19 mouse cellular contexts compared by ENCODE assay signal in the genomic region with DNA sequence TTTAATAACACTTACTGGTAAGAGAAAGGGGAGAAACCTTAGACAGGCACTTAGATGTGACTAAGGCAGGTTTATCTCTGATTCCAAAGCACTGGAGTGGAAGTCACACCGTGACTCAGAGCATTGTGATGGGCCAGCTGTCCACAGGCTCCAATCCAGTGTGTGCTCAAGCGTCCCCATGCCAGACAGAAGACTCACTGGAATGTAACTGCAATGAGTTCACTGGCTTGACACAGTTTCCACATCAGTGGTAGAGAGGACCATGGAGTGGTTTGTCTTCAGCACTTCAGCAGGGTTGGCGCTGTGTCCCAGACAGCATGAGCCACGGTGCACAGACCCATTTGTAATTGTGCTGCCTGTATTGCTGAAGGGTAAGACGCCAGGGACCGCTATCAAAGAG. TPM values are rescaled to one million over a fixed set of nuclear protein-coding genes. Genes with fewer than 3 reads are reported as not detected.
DNase-seq lines count a peak whose midpoint lies in the region; ATAC-seq and TF ChIP-seq lines count a peak whose summit lies in the region.
"Had no signal": no experiment of that assay in that cellular context is flagged by ENCODE, and none has a peak within 500 bp of the region (broad histone marks: within the 10 kb centered on the region; RNA-seq: fewer than 3 reads in every experiment).

No protein-coding gene starts in this region.

- H3K9ac ChIP-seq in heart, embryonic 13.5 days: no peak overlapping the region
- H3K9ac ChIP-seq in midbrain, postnatal 0 days (replicated peaks; ENCODE audit: low read length, poor library complexity, severe bottlenecking): no peak overlapping the region
- H3K9ac ChIP-seq in midbrain, embryonic 11.5 days (ENCODE audit: low read length): no peak overlapping the region
- H3K9ac ChIP-seq: lung, embryonic 14.5 days had no signal

- H3K27ac ChIP-seq in heart, embryonic 13.5 days (replicated peaks): peak overlapping the region; percentile 46
- H3K27ac ChIP-seq in midbrain, postnatal 0 days (ENCODE audit: low read depth, low read length): no peak overlapping the region
- H3K27ac ChIP-seq in midbrain, embryonic 11.5 days (ENCODE audit: low read depth, low read length): no peak overlapping the region
- H3K27ac ChIP-seq: left cerebral cortex, adult 2 months had no signal

- H3K36me3 ChIP-seq in heart, embryonic 13.5 days: no peaks in the 10 kb centered on the region
- no peaks in the 10 kb centered on the region for H3K36me3 ChIP-seq in midbrain, postnatal 0 days (ENCODE audit: insufficient read depth, low read length)
- H3K36me3 ChIP-seq in midbrain, embryonic 11.5 days (ENCODE audit: control insufficient read depth, insufficient read depth, low read length): no peaks in the 10 kb centered on the region

- intact Hi-C loops in heart, postnatal 10 days (cut with DNase I): no loop called here

- no peak for TF ChIP-seq CTCF in midbrain, postnatal 0 days (IDR thresholded peaks at IDR 0.05)

- no peak for ATAC-seq in heart, embryonic 13.5 days (ENCODE audit: extremely low read depth, insufficient number of reproducible peaks, low FRiP score, low TSS enrichment)
- no peak for ATAC-seq in midbrain, postnatal 0 days (ENCODE audit: low FRiP score)
- ATAC-seq in midbrain, embryonic 11.5 days (ENCODE audit: low FRiP score): no peak
- ATAC-seq in activated CD4-positive, CD25-positive, alpha-beta regulatory T cell, adult 4 months: no peak

- peaks cover 7% of the 10 kb centered on the region for H3K4me1 ChIP-seq in heart, embryonic 13.5 days
- H3K4me1 ChIP-seq in midbrain, postnatal 0 days (ENCODE audit: insufficient read depth, low read length): no peaks in the 10 kb centered on the region
- H3K4me1 ChIP-seq in midbrain, embryonic 11.5 days (ENCODE audit: control insufficient read depth, insufficient read depth, low read length): no peaks in the 10 kb centered on the region

- peak; percentile 23 for DNase-seq in adrenal gland, postnatal 25 days
- DNase-seq in adrenal gland, adult 18-20 months (ENCODE audit: low spot score in 2 of 2): no peak
- no peak for DNase-seq in heart, postnatal 10 days
- DNase-seq in midbrain, postnatal 0 days (ENCODE audit: low spot score): peak; percentile 57
- DNase-seq in midbrain, embryonic 11.5 days (ENCODE audit: low spot score, missing footprints): no peak
- DNase-seq in layer of hippocampus, postnatal 36 days: no peak
- DNase-seq: kidney, postnatal 36 days; liver; lung, embryonic 14.5 days; right cerebral cortex, postnatal 14 days; thymus, postnatal 25 days had no signal

- no peaks in the 10 kb centered on the region for H3K9me3 ChIP-seq in heart, embryonic 13.5 days
- no peaks in the 10 kb centered on the region for H3K9me3 ChIP-seq in midbrain, postnatal 0 days (ENCODE audit: low read length)
- no peaks in the 10 kb centered on the region for H3K9me3 ChIP-seq in midbrain, embryonic 11.5 days (ENCODE audit: control insufficient read depth, low read length)

- H3K4me2 ChIP-seq in heart, embryonic 13.5 days: no peak overlapping the region
- H3K4me2 ChIP-seq in midbrain, postnatal 0 days (ENCODE audit: low read depth, low read length, poor library complexity, severe bottlenecking): no peak overlapping the region
- H3K4me2 ChIP-seq in midbrain, embryonic 11.5 days: no peak overlapping the region
- H3K4me2 ChIP-seq: lung, embryonic 14.5 days had no signal

- 60% methylated on average over 6 of the region's 6 CpGs for WGBS in heart, embryonic 13.5 days
- WGBS in midbrain, postnatal 0 days: 59% methylated on average over 6 of the region's 6 CpGs
- WGBS in midbrain, embryonic 11.5 days: 65% methylated on average over 6 of the region's 6 CpGs

- no peaks in the 10 kb centered on the region for H3K27me3 ChIP-seq in heart, embryonic 13.5 days (replicated peaks)
- no peaks in the 10 kb centered on the region for H3K27me3 ChIP-seq in midbrain, postnatal 0 days (ENCODE audit: insufficient read depth, low read length)
- H3K27me3 ChIP-seq in midbrain, embryonic 11.5 days (ENCODE audit: control insufficient read depth, insufficient read depth, low read length): no peaks in the 10 kb centered on the region; the same call in 1 of the 2 replicates

- no peak overlapping the region for H3K4me3 ChIP-seq in heart, embryonic 13.5 days
- H3K4me3 ChIP-seq in midbrain, postnatal 0 days (ENCODE audit: low read depth, low read length): no peak overlapping the region
- no peak overlapping the region for H3K4me3 ChIP-seq in midbrain, embryonic 11.5 days (ENCODE audit: low read depth, low read length)
- H3K4me3 ChIP-seq: left cerebral cortex, adult 2 months had no signal

RNA-seq across cellular contexts. Expression of a gene that starts 18.6 kb away (rescaled TPM):
- total RNA-seq in adrenal gland, postnatal 25 days (2021): 43.3 and 58.2 TPM in 2 replicates
- 10 to 100 TPM; 31.7 to 48.9 TPM for total RNA-seq in adrenal gland, adult 18-20 months (2021)
- polyA plus RNA-seq in heart, embryonic 13.5 days (2015; fragmentation: Nextera tagmentation; extraction: Ambion mirVana): 63.3 and 69.4 TPM in 2 replicates
- total RNA-seq in heart, postnatal 10 days (2021): 10 to 100 TPM; 30.3 to 39.1 TPM
- total RNA-seq in midbrain, postnatal 0 days (2014; rRNA removed): 31.8 and 39.3 TPM in 2 replicates
- 33.4 and 33.9 TPM in 2 replicates for polyA plus RNA-seq in midbrain, postnatal 0 days (2015; fragmentation: Nextera tagmentation; extraction: Ambion mirVana)
- 81.7 and 92.9 TPM in 2 replicates for polyA plus RNA-seq in midbrain, embryonic 11.5 days (2014; fragmentation: Nextera tagmentation; extraction: Ambion mirVana)
- 100 to 1,000 TPM; 129 to 147 TPM for polyA plus RNA-seq in activated CD4-positive, CD25-positive, alpha-beta regulatory T cell, adult 4 months (2017; shearing (Covaris generic))
- 10 to 100 TPM; 48.2 to 49.6 TPM for total RNA-seq in layer of hippocampus, postnatal 36 days (2021)

RNA-seq across cellular contexts. Expression of a gene that starts 19.0 kb away (rescaled TPM):
- total RNA-seq in adrenal gland, postnatal 25 days (2021): 0.46 TPM in 1 of 2 replicates, not detected in the other
- under 1 TPM; 0.60 to 0.93 TPM for total RNA-seq in adrenal gland, adult 18-20 months (2021)
- 3.7 and 4.5 TPM in 2 replicates for polyA plus RNA-seq in heart, embryonic 13.5 days (2015; fragmentation: Nextera tagmentation; extraction: Ambion mirVana)
- 10 to 100 TPM in 1 of 2 experiments, 1 to 10 TPM in 1; 7.5 to 11.4 TPM for total RNA-seq in heart, postnatal 10 days (2021)
- 1.1 and 14.6 TPM in 2 replicates for total RNA-seq in midbrain, postnatal 0 days (2014; rRNA removed)
- 10.7 and 11.4 TPM in 2 replicates for polyA plus RNA-seq in midbrain, postnatal 0 days (2015; fragmentation: Nextera tagmentation; extraction: Ambion mirVana)
- polyA plus RNA-seq in midbrain, embryonic 11.5 days (2014; fragmentation: Nextera tagmentation; extraction: Ambion mirVana): 4.5 and 5.9 TPM in 2 replicates
- not detected for polyA plus RNA-seq in activated CD4-positive, CD25-positive, alpha-beta regulatory T cell, adult 4 months (2017; shearing (Covaris generic))
- total RNA-seq in layer of hippocampus, postnatal 36 days (2021): 1 to 10 TPM in 1 of 2 experiments, under 1 TPM in 1; 0.68 to 2.1 TPM
- total RNA-seq: common myeloid progenitor, adult 5-6 weeks; megakaryocyte, adult 5-6 weeks; monocyte, adult 5-6 weeks had no signal

RNA-seq across cellular contexts. Expression of a gene that starts 52.2 kb away (rescaled TPM):
- 0.52 TPM in 1 of 2 replicates, not detected in the other for total RNA-seq in adrenal gland, postnatal 25 days (2021)
- total RNA-seq in adrenal gland, adult 18-20 months (2021): not detected
- not detected in 2 replicates for polyA plus RNA-seq in heart, embryonic 13.5 days (2015; fragmentation: Nextera tagmentation; extraction: Ambion mirVana)
- not detected for total RNA-seq in heart, postnatal 10 days (2021)
- total RNA-seq in midbrain, postnatal 0 days (2014; rRNA removed): 0.38 TPM in 1 of 2 replicates, not detected in the other
- 0.31 and 0.43 TPM in 2 replicates for polyA plus RNA-seq in midbrain, postnatal 0 days (2015; fragmentation: Nextera tagmentation; extraction: Ambion mirVana)
- polyA plus RNA-seq in midbrain, embryonic 11.5 days (2014; fragmentation: Nextera tagmentation; extraction: Ambion mirVana): not detected in 2 replicates
- polyA plus RNA-seq in activated CD4-positive, CD25-positive, alpha-beta regulatory T cell, adult 4 months (2017; shearing (Covaris generic)): not detected
- under 1 TPM in 1 of 2 experiments, not detected in 1; 0.38 TPM for total RNA-seq in layer of hippocampus, postnatal 36 days (2021)
- total RNA-seq: common myeloid progenitor, adult 5-6 weeks; heart, adult 8-10 months; left cerebral cortex, adult 2 months; MEL; monocyte, adult 5-6 weeks had no signal
- polyA plus RNA-seq: lung, embryonic 14.5 days had no signal

Comparison
In these comparisons a context has a peak if more than half of its experiments do, and no peak if none do; other contexts are left out.
1. DNase-seq: peak in adrenal gland, postnatal 25 days (single experiment) and midbrain, postnatal 0 days (single experiment); none in adrenal gland, adult 18-20 months (0 of 2), heart, postnatal 10 days (0 of 2), midbrain, embryonic 11.5 days (single experiment) and layer of hippocampus, postnatal 36 days (0 of 2).